Mouse (Mus musculus) erythroblast, embryonic 14.5 days (primary cell): ENCODE results near the gene Aph1a. TPM values are rescaled to one million over a fixed set of nuclear protein-coding genes. Genes with fewer than 3 reads are reported as not detected.

Source experiments
- H3K27me3 ChIP-seq: 2 replicates; pipeline ENCODE4 v1.6.1; 2012; ENCODE audit warnings: inconsistent platforms; ENCODE audit not compliant: control insufficient read depth
- H3K36me3 ChIP-seq: 2 replicates; pipeline ENCODE4 v1.6.1; 2012; ENCODE audit warnings: mild to moderate bottlenecking, inconsistent platforms; ENCODE audit not compliant: control insufficient read depth
- H3K4me1 ChIP-seq: 2 replicates; pipeline ENCODE4 v1.6.1; 2012; ENCODE audit warnings: inconsistent platforms; ENCODE audit not compliant: control insufficient read depth
- H3K4me3 ChIP-seq: replicated peaks from 2 replicates; pipeline ENCODE3; 2012; ENCODE audit warnings: moderate library complexity, mild to moderate bottlenecking, inconsistent platforms
- H3K9me3 ChIP-seq: 2 replicates; pipeline ENCODE4 v1.6.1; 2012; ENCODE audit warnings: low read length, inconsistent platforms, mixed read lengths; ENCODE audit not compliant: control insufficient read depth
- GATA1 ChIP-seq: IDR thresholded peaks from 2 replicates; pipeline ENCODE4 v1.6.1; 2012; ENCODE audit warnings: low read length, inconsistent platforms, mixed read lengths
- TAL1 ChIP-seq: IDR thresholded peaks from 3 replicates; pipeline ENCODE4 v1.6.1; 2012; ENCODE audit warnings: low read length, inconsistent platforms, mixed read lengths
- polyA plus RNA-seq: library from polyadenylated mRNA; stranded (reverse); fragments of >175 nt; gene quantifications from 2 replicates; pipeline ENCODE4 v1.2.3, GENCODE M21; 2012

Aph1a gene
- polyA plus RNA-seq, 1 experiment, result 4.3 TPM

DNA sequence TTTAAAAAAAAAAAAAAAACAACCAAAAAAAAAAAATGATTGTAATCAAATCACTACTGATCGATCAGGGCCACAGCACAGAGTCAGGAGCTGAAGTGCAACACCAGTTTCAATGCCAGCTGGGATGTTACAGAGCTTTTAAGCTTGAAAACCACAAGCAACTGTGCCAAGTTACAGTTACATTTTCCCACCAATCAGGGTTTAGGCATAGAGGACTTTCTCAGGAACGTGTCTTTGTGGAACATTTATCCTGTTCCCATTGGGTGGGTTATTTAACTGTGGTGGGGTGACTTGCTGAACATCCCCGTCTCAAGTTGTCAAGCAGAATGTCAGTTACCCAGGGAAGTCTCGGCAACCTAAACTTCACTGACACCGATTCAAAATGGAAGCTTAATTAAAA is 31.3 kb downstream of the Aph1a start:
- TF ChIP-seq TAL1, result no peak
- TF ChIP-seq GATA1, result no peak
- Histone ChIP-seq H3K9me3 (no peaks in the 10 kb centered on the region), H3K27me3 (no peaks in the 10 kb centered on the region), H3K36me3 (no peaks in the 10 kb centered on the region; the same call in 1 of the 2 replicates), H3K4me3 (no peak overlapping the region), H3K4me1 (peaks cover 15% of the 10 kb centered on the region)

- no peaks in the 10 kb centered on the region for H3K27me3 ChIP-seq
- peaks cover 17% of the 10 kb centered on the region for H3K36me3 ChIP-seq
- H3K9me3 ChIP-seq, result no peaks in the 10 kb centered on the region
- H3K4me3 ChIP-seq, result peak overlapping the region; percentile 97
- H3K4me1 ChIP-seq, result peaks cover 33% of the 10 kb centered on the region
- no peak for TF ChIP-seq GATA1
- TF ChIP-seq TAL1, result no peak
Observed at GRCm38 (mm10) chr3:95928261-95928657, 34.5 kb downstream of the Aph1a start.

- Histone ChIP-seq H3K4me3 (peak within 1 kb of the TSS; percentile 97), H3K9me3 (no peaks in the 10 kb centered on the region), H3K36me3 (peaks cover 24% of the 10 kb centered on the region), H3K4me1 (peaks cover 34% of the 10 kb centered on the region), H3K27me3 (no peaks in the 10 kb centered on the region)
- TF ChIP-seq GATA1, result no peak
Observed at GRCm38 (mm10) chr3:95928658-95929503, 35.1 kb downstream of the Aph1a start, which contains the start of gene Anp32e. TSS of gene Anp32e (plus strand) at chr3:95929246.

- no peak for TF ChIP-seq GATA1
- no peak for TF ChIP-seq TAL1
- no peaks in the 10 kb centered on the region for H3K9me3 ChIP-seq
- H3K4me3 ChIP-seq, result peak overlapping the region; percentile 97
- peaks cover 35% of the 10 kb centered on the region for H3K4me1 ChIP-seq
- H3K27me3 ChIP-seq, result no peaks in the 10 kb centered on the region
- H3K36me3 ChIP-seq, result peaks cover 33% of the 10 kb centered on the region
Observed at GRCm38 (mm10) chr3:95929581-95930470, 36.1 kb downstream of the Aph1a start.

GRCm38 (mm10) chr3:95930471-95930789 is 36.7 kb downstream of the Aph1a start:
- peaks cover 39% of the 10 kb centered on the region for H3K36me3 ChIP-seq
- H3K9me3 ChIP-seq, result no peaks in the 10 kb centered on the region
- H3K27me3 ChIP-seq, result no peaks in the 10 kb centered on the region
- peak overlapping the region; percentile 97 for H3K4me3 ChIP-seq
- TF ChIP-seq GATA1, result no peak
- TF ChIP-seq TAL1, result no peak
- peaks cover 35% of the 10 kb centered on the region for H3K4me1 ChIP-seq

- peaks cover 35% of the 10 kb centered on the region for H3K4me1 ChIP-seq
- TF ChIP-seq GATA1, result no peak
- TF ChIP-seq TAL1, result no peak
- H3K36me3 ChIP-seq, result peaks cover 47% of the 10 kb centered on the region
- H3K4me3 ChIP-seq, result peak overlapping the region; percentile 97
- H3K9me3 ChIP-seq, result no peaks in the 10 kb centered on the region
- no peaks in the 10 kb centered on the region for H3K27me3 ChIP-seq
Observed at GRCm38 (mm10) chr3:95931471-95931870, 37.7 kb downstream of the Aph1a start.

DNA sequence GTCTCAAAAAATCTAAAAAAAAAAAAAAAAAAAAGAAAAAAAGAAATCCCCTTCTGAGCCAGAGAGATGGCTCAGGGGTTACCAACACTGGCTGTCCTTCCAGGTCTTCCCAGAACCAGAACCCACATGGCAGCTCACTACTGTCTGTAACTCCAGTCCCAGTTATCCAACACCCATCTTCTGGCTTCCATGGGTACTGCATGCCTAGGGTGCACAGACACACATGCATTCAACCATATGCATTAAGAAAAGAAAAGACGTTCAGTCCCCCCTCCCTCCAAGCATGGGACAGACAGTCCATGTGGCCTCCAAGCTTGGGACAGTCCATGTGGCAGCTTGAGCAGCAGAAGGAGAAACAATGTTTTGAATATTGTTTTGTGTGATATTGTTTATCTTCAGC is 38.4 kb downstream of the Aph1a start:
- peaks cover 35% of the 10 kb centered on the region for H3K4me1 ChIP-seq
- no peaks in the 10 kb centered on the region for H3K27me3 ChIP-seq
- peak overlapping the region; percentile 16 for H3K4me3 ChIP-seq
- TF ChIP-seq GATA1, result no peak
- TF ChIP-seq TAL1, result no peak
- peaks cover 54% of the 10 kb centered on the region for H3K36me3 ChIP-seq
- H3K9me3 ChIP-seq, result no peaks in the 10 kb centered on the region

- peaks cover 58% of the 10 kb centered on the region for H3K36me3 ChIP-seq
- H3K9me3 ChIP-seq, result no peaks in the 10 kb centered on the region
- H3K4me3 ChIP-seq, result no peak overlapping the region
- no peaks in the 10 kb centered on the region for H3K27me3 ChIP-seq
- no peak for TF ChIP-seq GATA1
- no peak for TF ChIP-seq TAL1
- H3K4me1 ChIP-seq, result peaks cover 33% of the 10 kb centered on the region
Observed at GRCm38 (mm10) chr3:95932566-95932965, 38.8 kb downstream of the Aph1a start.
